Mouse (Mus musculus) MEL (cell line): Measurements from ENCODE around the gene Vwf. TPM values are rescaled to one million over a fixed set of nuclear protein-coding genes. Genes with fewer than 3 reads are reported as not detected.

Experiments
- DNase-seq: peaks from one replicate; pipeline ENCODE4 v3.0.0; 2011; ENCODE audit warnings: low read depth, low spot score
- H3K27ac ChIP-seq: 2 replicates; pipeline ENCODE4 v1.5.1; 2012; ENCODE audit warnings: low read depth, mild to moderate bottlenecking, control low read depth, low read length, moderate library complexity; ENCODE audit not compliant: control insufficient read depth
- H3K27me3 ChIP-seq, 2 experiments: fragments of 150-350 bp in 1 of 2; sonication (generic) in 1 of 2; 2 replicates each; pipeline ENCODE4 v1.6.1; 2012; ENCODE audit warnings: low read length in 2 of 2, mild to moderate bottlenecking in 2 of 2, improper control_type of control experiment in 1 of 2, moderate library complexity in 1 of 2; ENCODE audit not compliant: insufficient read depth in 2 of 2, control insufficient read depth in 1 of 2
- H3K36me3 ChIP-seq, 2 experiments: 2 replicates each; pipeline ENCODE4 v1.6.1; 2012 to 2014; ENCODE audit warnings: low read length in 2 of 2, improper control_type of control experiment in 1 of 2, inconsistent platforms in 1 of 2, mild to moderate bottlenecking in 1 of 2; ENCODE audit not compliant: insufficient read depth in 2 of 2, control insufficient read depth in 1 of 2
- H3K4me1 ChIP-seq, 2 experiments: fragments of 150-350 bp in 1 of 2; sonication (generic) in 1 of 2; 2 replicates each; pipeline ENCODE4 v1.6.1; 2012; ENCODE audit warnings: low read length in 2 of 2, improper control_type of control experiment in 1 of 2, mild to moderate bottlenecking in 1 of 2; ENCODE audit not compliant: insufficient read depth in 2 of 2, control insufficient read depth in 1 of 2
- H3K4me3 ChIP-seq, 2 experiments: fragments of 150-350 bp in 1 of 2; sonication (generic) in 1 of 2; 2 replicates each; pipeline ENCODE4 v1.5.1; 2012; ENCODE audit warnings: low read depth in 2 of 2, low read length in 2 of 2, mild to moderate bottlenecking in 2 of 2, moderate library complexity in 2 of 2, control low read depth in 1 of 2, improper control_type of control experiment in 1 of 2; ENCODE audit not compliant: control insufficient read depth in 1 of 2, insufficient read depth in 1 of 2
- H3K79me2 ChIP-seq: 2 replicates; pipeline ENCODE4 v1.6.1; 2012; ENCODE audit warnings: mild to moderate bottlenecking, low read length, moderate library complexity; ENCODE audit not compliant: control insufficient read depth, poor library complexity, insufficient read depth
- H3K9ac ChIP-seq: 2 replicates; pipeline ENCODE4 v1.6.1; 2012; ENCODE audit warnings: low read depth, mild to moderate bottlenecking, control low read depth, low read length, moderate library complexity; ENCODE audit not compliant: control insufficient read depth, poor library complexity, severe bottlenecking
- H3K9me3 ChIP-seq: fragments of 150-350 bp; sonication (generic); replicated peaks from 2 replicates; pipeline ENCODE4 v1.6.1; 2012; ENCODE audit warnings: mild to moderate bottlenecking, low read length, improper control_type of control experiment, moderate library complexity; ENCODE audit not compliant: insufficient read depth
- CHD1 ChIP-seq: IDR thresholded peaks from 2 replicates; pipeline ENCODE4 v1.6.1; 2012; ENCODE audit warnings: low read depth, mild to moderate bottlenecking, inconsistent platforms, low read length, improper control_type of control experiment
- CHD2 ChIP-seq: IDR thresholded peaks from 2 replicates; pipeline ENCODE4 v1.6.1; 2011; ENCODE audit warnings: low read length, improper control_type of control experiment
- CTCF ChIP-seq, 3 experiments: IDR thresholded peaks in 2 of 3; conservative IDR thresholded peaks in 1 of 3; 2 replicates each; pipeline ENCODE4 v1.5.1; 2011 to 2012; ENCODE audit warnings: low read length in 3 of 3, low read depth in 2 of 3, mild to moderate bottlenecking in 2 of 3, improper control_type of control experiment in 1 of 3, inconsistent platforms in 1 of 3, mixed read lengths in 1 of 3, moderate library complexity in 1 of 3; ENCODE audit not compliant: control insufficient read depth in 1 of 3, insufficient read depth in 1 of 3, poor library complexity in 1 of 3, severe bottlenecking in 1 of 3
- E2F4 ChIP-seq: IDR thresholded peaks from 2 replicates; pipeline ENCODE4 v1.6.1; 2011; ENCODE audit warnings: low read depth, low read length, improper control_type of control experiment, borderline replicate concordance
- ELF1 ChIP-seq: IDR thresholded peaks from 2 replicates; pipeline ENCODE4 v1.6.1; 2014; ENCODE audit warnings: low read depth, mild to moderate bottlenecking, inconsistent platforms, low read length, improper control_type of control experiment, moderate library complexity
- EP300 ChIP-seq, 2 experiments: IDR thresholded peaks; 2 replicates each; pipeline ENCODE4 v1.6.1; 2011; ENCODE audit warnings: improper control_type of control experiment in 2 of 2, low read length in 2 of 2, low read depth in 1 of 2, mild to moderate bottlenecking in 1 of 2
- ETS1 ChIP-seq: IDR thresholded peaks from 2 replicates; pipeline ENCODE4 v1.6.1; 2012; ENCODE audit warnings: low read depth, mild to moderate bottlenecking, inconsistent platforms, low read length, improper control_type of control experiment, moderate library complexity
- JUND ChIP-seq: IDR thresholded peaks from 2 replicates; pipeline ENCODE4 v1.6.1; 2011; ENCODE audit warnings: low read depth, mild to moderate bottlenecking, improper control_type of control experiment, low read length
- KAT2A ChIP-seq: conservative IDR thresholded peaks from 2 replicates; pipeline ENCODE4 v1.6.1; 2012; ENCODE audit warnings: low read depth, low read length, improper control_type of control experiment, inconsistent platforms
- MAFK ChIP-seq: IDR thresholded peaks from 2 replicates; pipeline ENCODE4 v1.6.1; 2011; ENCODE audit warnings: low read depth, mild to moderate bottlenecking, low read length, improper control_type of control experiment, borderline replicate concordance
- MAX ChIP-seq: IDR thresholded peaks from 2 replicates; pipeline ENCODE4 v1.6.1; 2011; ENCODE audit warnings: low read length, improper control_type of control experiment
- MAZ ChIP-seq: IDR thresholded peaks from 2 replicates; pipeline ENCODE4 v1.6.1; 2012; ENCODE audit warnings: low read depth, mild to moderate bottlenecking, inconsistent platforms, low read length, improper control_type of control experiment
- MEF2A ChIP-seq: IDR thresholded peaks from 2 replicates; pipeline ENCODE4 v1.6.1; 2014; ENCODE audit warnings: low read depth, mild to moderate bottlenecking, inconsistent platforms, low read length, improper control_type of control experiment; ENCODE audit not compliant: poor library complexity, insufficient replicate concordance, severe bottlenecking; ENCODE audit errors: extremely low read depth
- POLR2A ChIP-seq, 2 experiments: IDR thresholded peaks; 2 replicates each; pipeline ENCODE4 v1.6.1; 2011 to 2012; ENCODE audit warnings: low read length in 2 of 2, mild to moderate bottlenecking in 2 of 2, control low read depth in 1 of 2, improper control_type of control experiment in 1 of 2, low read depth in 1 of 2, moderate library complexity in 1 of 2; ENCODE audit not compliant: control insufficient read depth in 1 of 2, insufficient read depth in 1 of 2, poor library complexity in 1 of 2
- POLR2AphosphoS2 ChIP-seq: IDR thresholded peaks from 2 replicates; pipeline ENCODE4 v1.6.1; 2011; ENCODE audit warnings: low read length, improper control_type of control experiment
- POLR2AphosphoS5 ChIP-seq: IDR thresholded peaks from 2 replicates; pipeline ENCODE4 v1.6.1; 2012; ENCODE audit warnings: low read depth, borderline replicate concordance, mild to moderate bottlenecking, inconsistent platforms, low read length, moderate library complexity, mixed read lengths
- RAD21 ChIP-seq: IDR thresholded peaks from 2 replicates; pipeline ENCODE4 v1.6.1; 2011; ENCODE audit warnings: mild to moderate bottlenecking, low read depth, low read length, improper control_type of control experiment
- RCOR1 ChIP-seq: IDR thresholded peaks from 2 replicates; pipeline ENCODE4 v1.6.1; 2012; ENCODE audit warnings: low read depth, mild to moderate bottlenecking, inconsistent platforms, low read length, improper control_type of control experiment
- SIN3A ChIP-seq: IDR thresholded peaks from 2 replicates; pipeline ENCODE4 v1.6.1; 2012; ENCODE audit warnings: low read length, improper control_type of control experiment, inconsistent platforms
- SMC3 ChIP-seq: IDR thresholded peaks from 2 replicates; pipeline ENCODE4 v1.6.1; 2011; ENCODE audit warnings: low read depth, low read length, improper control_type of control experiment
- TAL1 ChIP-seq: IDR thresholded peaks from 2 replicates; pipeline ENCODE4 v1.6.1; 2012; ENCODE audit warnings: mild to moderate bottlenecking, inconsistent platforms, low read length, moderate library complexity, mixed read lengths
- TBP ChIP-seq: IDR thresholded peaks from 2 replicates; pipeline ENCODE4 v1.8.0; 2011; ENCODE audit warnings: low read depth, low read length, improper control_type of control experiment
- USF1 ChIP-seq: IDR thresholded peaks from 2 replicates; pipeline ENCODE4 v1.6.1; 2014; ENCODE audit warnings: low read depth, mild to moderate bottlenecking, inconsistent platforms, low read length, improper control_type of control experiment, moderate library complexity
- USF2 ChIP-seq, 2 experiments: IDR thresholded peaks; 2 replicates each; pipeline ENCODE4 v1.6.1; 2011 to 2012; ENCODE audit warnings: improper control_type of control experiment in 2 of 2, low read length in 2 of 2, borderline replicate concordance in 1 of 2, inconsistent platforms in 1 of 2, low read depth in 1 of 2, mild to moderate bottlenecking in 1 of 2; ENCODE audit not compliant: insufficient read depth in 1 of 2
- ZC3H11A ChIP-seq: IDR thresholded peaks from 2 replicates; pipeline ENCODE4 v1.6.1; 2012; ENCODE audit warnings: low read depth, mild to moderate bottlenecking, inconsistent platforms, low read length, improper control_type of control experiment
- ZKSCAN1 ChIP-seq: IDR thresholded peaks from 2 replicates; pipeline ENCODE4 v1.6.1; 2012; ENCODE audit warnings: low read depth, mild to moderate bottlenecking, inconsistent platforms, low read length, improper control_type of control experiment, moderate library complexity
- ZMIZ1 ChIP-seq: IDR thresholded peaks from 2 replicates; pipeline ENCODE4 v1.6.1; 2012; ENCODE audit warnings: low read depth, mild to moderate bottlenecking, inconsistent platforms, low read length, improper control_type of control experiment, moderate library complexity
- ZNF384 ChIP-seq: IDR thresholded peaks from 2 replicates; pipeline ENCODE4 v1.6.1; 2012; ENCODE audit warnings: low read depth, mild to moderate bottlenecking, inconsistent platforms, low read length, improper control_type of control experiment
- polyA plus RNA-seq, 2 experiments: library from polyadenylated mRNA; stranded (reverse) in 1 of 2; unstranded in 1 of 2; fragments of >175 nt in 1 of 2; fragments of >200 nt in 1 of 2; gene quantifications; 2 replicates each; pipeline versions ENCODE4 v1.2.1 to v1.2.4; 2012; ENCODE audit warnings: low replicate concordance in 2 of 2, low read depth in 1 of 2; ENCODE audit not compliant: insufficient read length in 2 of 2, insufficient read depth in 1 of 2, missing spikeins in 1 of 2
- total RNA-seq: library from RNA; depleted of rRNA; stranded (reverse); fragments of 300-350 nt; gene quantifications from 2 replicates; pipeline ENCODE4 v1.2.3, GENCODE M21; 2012; rRNA removed

The Vwf gene
- total RNA-seq, result 0.13 and 0.42 TPM in 2 replicates
- under 1 TPM in 1 of 2 experiments, not detected in 1; 0.29 TPM for polyA plus RNA-seq

- TF ChIP-seq ZKSCAN1, result no peak
- TF ChIP-seq CTCF (IDR thresholded peaks at IDR 0.05 in 2 of 3, conservative IDR thresholded peaks at IDR 0.05 in 1 of 3; ENCODE audit: control insufficient read depth in 1 of 3, insufficient read depth in 1 of 3, low read depth in 2 of 3, low read length in 3 of 3, poor library complexity in 1 of 3, severe bottlenecking in 1 of 3), result no peak
- no peak for TF ChIP-seq CHD2
- no peak for TF ChIP-seq ZNF384
- TF ChIP-seq TAL1, result no peak
- TF ChIP-seq JUND, result no peak
- no peak for TF ChIP-seq KAT2A
- no peak for TF ChIP-seq RCOR1
- TF ChIP-seq USF1, result no peak
- TF ChIP-seq MAZ, result no peak
- TF ChIP-seq POLR2AphosphoS2, result no peak
- TF ChIP-seq E2F4, result no peak
- TF ChIP-seq ZC3H11A, result no peak
- TF ChIP-seq POLR2A (IDR thresholded peaks at IDR 0.05; ENCODE audit: control insufficient read depth in 1 of 2, insufficient read depth in 1 of 2, low read depth in 1 of 2, low read length in 2 of 2, poor library complexity in 1 of 2), result no peak
- TF ChIP-seq SIN3A, result no peak
- TF ChIP-seq MAX, result no peak
- TF ChIP-seq ZMIZ1, result no peak
- Histone ChIP-seq H3K79me2 (no peaks in the 10 kb centered on the region), H3K9ac (no peak within 1 kb of the TSS), H3K36me3 (no peaks in the 10 kb centered on the region), H3K4me1 (no peaks in the 10 kb centered on the region), H3K9me3 (no peaks in the 10 kb centered on the region), H3K27ac (no peak within 1 kb of the TSS), H3K27me3 (no peaks in the 10 kb centered on the region; a peak in 2 of 4 replicates), H3K4me3 (no peak within 1 kb of the TSS)
- no peak for DNase-seq
Measured at GRCm38 (mm10) chr6:125546474-125546873, at the start of gene Vwf. Gene Vwf, plus strand, starts transcription at chr6:125546774.

- no peaks in the 10 kb centered on the region for H3K27me3 ChIP-seq
- no peaks in the 10 kb centered on the region for H3K36me3 ChIP-seq
- H3K4me1 ChIP-seq, result no peaks in the 10 kb centered on the region
- TF ChIP-seq TAL1 (no peak), ZNF384 (no peak), MAFK (no peak), JUND (no peak), SIN3A (no peak), CHD1 (no peak), RAD21 (peak; percentile 56), MAZ (no peak), SMC3 (peak; percentile 81), POLR2AphosphoS2 (no peak), EP300 (IDR thresholded peaks at IDR 0.05; ENCODE audit: low read depth in 1 of 2, low read length in 2 of 2) (no peak), USF2 (IDR thresholded peaks at IDR 0.05; ENCODE audit: borderline replicate concordance in 1 of 2, insufficient read depth in 1 of 2, low read depth in 1 of 2, low read length in 2 of 2) (no peak), CHD2 (no peak), ETS1 (no peak), TBP (no peak), MEF2A (no peak), POLR2AphosphoS5 (no peak), RCOR1 (no peak), CTCF (IDR thresholded peaks at IDR 0.05 in 2 of 3, conservative IDR thresholded peaks at IDR 0.05 in 1 of 3; ENCODE audit: control insufficient read depth in 1 of 3, insufficient read depth in 1 of 3, low read depth in 2 of 3, low read length in 3 of 3, poor library complexity in 1 of 3, severe bottlenecking in 1 of 3) (peak; percentile 63 to 77 (median 68)), ZMIZ1 (no peak), ELF1 (no peak), USF1 (no peak), ZC3H11A (peak; percentile 55)
- peak; percentile 37 for DNase-seq
- H3K9ac ChIP-seq, result no peak overlapping the region
- no peaks in the 10 kb centered on the region for H3K9me3 ChIP-seq
- H3K4me3 ChIP-seq, result no peak overlapping the region
- no peaks in the 10 kb centered on the region for H3K79me2 ChIP-seq
- no peak overlapping the region for H3K27ac ChIP-seq
Measured at GRCm38 (mm10) chr6:125498062-125498461, 48.5 kb upstream of the Vwf start.
